Mouse (Mus musculus): ENCODE measurements at regions not wholly inside any gene's neighbourhood (a gene's known extent, or its start where the extent isn't known, plus 50 kb on each side); places are given as distances from the start of the nearest gene placed in this dataset.

GRCm38 (mm10) chr6:51757746-51758145 lies 234.0 kb downstream of the Snx10 start:
- TF ChIP-seq CTCF (IDR thresholded peaks at IDR 0.05; ENCODE audit: low read depth, low read length), result no peak
- no peak for TF ChIP-seq POLR2A (IDR thresholded peaks at IDR 0.05; ENCODE audit: borderline replicate concordance, low read depth, low read length)

Data from bone marrow macrophage, adult 2 months (primary cell).